Mouse (Mus musculus) kidney, postnatal 0 days (tissue): ENCODE data around the gene 4930522H14Rik. TPM values are rescaled to one million over a fixed set of nuclear protein-coding genes. Genes with fewer than 3 reads are reported as not detected.

Experiments used
- ATAC-seq: fragments of 200-750 bp; cut with Nextera tagmentation; replicated peaks from 2 replicates; pipeline ENCODE4 v1.8.0; 2017; ENCODE audit warnings: low read depth, moderate number of reproducible peaks, moderate TSS enrichment, moderate library complexity; ENCODE audit not compliant: low FRiP score
- DNase-seq: peaks from one replicate; pipeline ENCODE4 v3.0.0-alpha.2; 2016; ENCODE audit warnings: low spot score
- H3K27ac ChIP-seq: fragments of 300-500 bp; sonication (generic); 2 replicates; pipeline ENCODE4 v1.5.1; 2014; ENCODE audit warnings: mild to moderate bottlenecking
- H3K27me3 ChIP-seq: fragments of 300-500 bp; sonication (generic); 2 replicates; pipeline ENCODE4 v1.6.1; 2014; ENCODE audit warnings: low read length, mixed read lengths; ENCODE audit not compliant: insufficient read depth
- H3K36me3 ChIP-seq: fragments of 300-500 bp; sonication (generic); 2 replicates; pipeline ENCODE4 v1.6.1; 2014; ENCODE audit warnings: low read length, mixed read lengths; ENCODE audit not compliant: insufficient read depth
- H3K4me1 ChIP-seq: fragments of 300-500 bp; sonication (generic); replicated peaks from 2 replicates; pipeline ENCODE4 v1.6.1; 2014; ENCODE audit warnings: antibody characterized with exemption, low read length, mixed read lengths; ENCODE audit not compliant: insufficient read depth
- H3K4me2 ChIP-seq: fragments of 300-500 bp; sonication (generic); 2 replicates; pipeline ENCODE4 v1.6.1; 2014; ENCODE audit warnings: mild to moderate bottlenecking, low read length, moderate library complexity, mixed read lengths
- H3K4me3 ChIP-seq: fragments of 300-500 bp; sonication (generic); replicated peaks from 2 replicates; pipeline ENCODE4 v1.5.1; 2014; ENCODE audit warnings: low read depth, low read length
- H3K9ac ChIP-seq: fragments of 300-500 bp; sonication (generic); 2 replicates; pipeline ENCODE4 v1.6.1; 2014; ENCODE audit warnings: low read depth, low read length
- H3K9me3 ChIP-seq: fragments of 300-500 bp; sonication (generic); replicated peaks from 2 replicates; pipeline ENCODE4 v1.6.1; 2016; ENCODE audit warnings: low read length, inconsistent platforms, mixed read lengths
- CTCF ChIP-seq: IDR thresholded peaks from 2 replicates; pipeline ENCODE4 v1.5.1; 2016; ENCODE audit warnings: antibody characterized with exemption, low read depth, mild to moderate bottlenecking, moderate library complexity
- WGBS: fragments of 180-500 bp; shearing (Covaris S2); extraction: QIAGEN DNeasy Blood & Tissue Kit; methylation state at CpG from one replicate; pipeline ENCODE4 v1.1.7; 2014; 5-methylcytosine and 5-hydroxymethylcytosine counted together
- polyA plus RNA-seq: library from polyadenylated mRNA; unstranded; fragments of >200 nt; fragmentation: Nextera tagmentation; extraction: Ambion mirVana; gene quantifications from 2 replicates; pipeline ENCODE4 v1.2.1, GENCODE M21; 2015

Gene 4930522H14Rik
- polyA plus RNA-seq, 1 experiment from 2014 or later, result not detected

DNA sequence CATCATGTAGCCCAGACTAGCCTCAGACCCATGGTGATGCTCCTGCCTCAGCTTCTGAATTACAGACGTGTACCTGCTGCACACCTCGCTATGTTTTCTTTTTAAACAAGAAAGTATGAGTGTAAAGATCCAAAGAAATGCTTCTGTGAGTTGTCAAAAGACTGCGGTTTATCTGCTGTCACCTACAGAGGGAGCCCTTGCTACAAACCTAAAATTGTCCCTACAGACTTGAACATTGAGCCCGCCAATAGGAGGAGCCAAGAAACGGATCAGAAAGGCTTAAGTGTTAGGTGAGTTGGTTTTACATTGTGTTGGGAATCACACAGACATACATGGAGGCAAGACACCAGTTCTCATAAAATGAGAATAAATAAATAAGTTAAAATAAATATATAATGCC is 26.2 kb downstream of the 4930522H14Rik start:
- Histone ChIP-seq H3K4me1 (no peaks in the 10 kb centered on the region), H3K4me2 (no peak overlapping the region), H3K27me3 (no peaks in the 10 kb centered on the region), H3K36me3 (no peaks in the 10 kb centered on the region), H3K9ac (no peak overlapping the region), H3K9me3 (no peaks in the 10 kb centered on the region), H3K4me3 (no peak overlapping the region), H3K27ac (no peak overlapping the region)
- no peak for ATAC-seq
- peak; percentile 85 for TF ChIP-seq CTCF
- peak; percentile 79 for DNase-seq
- 4% methylated on average over 5 of the region's 5 CpGs for WGBS

GRCm38 (mm10) chr4:109498476-109498875 is 32.6 kb downstream of the 4930522H14Rik start:
- DNase-seq, result no peak
- Histone ChIP-seq H3K36me3 (no peaks in the 10 kb centered on the region), H3K4me2 (no peak overlapping the region), H3K9me3 (no peaks in the 10 kb centered on the region), H3K27ac (no peak overlapping the region), H3K9ac (no peak overlapping the region), H3K4me1 (no peaks in the 10 kb centered on the region), H3K4me3 (no peak overlapping the region), H3K27me3 (no peaks in the 10 kb centered on the region)
- no peak for TF ChIP-seq CTCF
- 76% methylated on average over 11 of the region's 11 CpGs for WGBS
- ATAC-seq, result no peak

DNA sequence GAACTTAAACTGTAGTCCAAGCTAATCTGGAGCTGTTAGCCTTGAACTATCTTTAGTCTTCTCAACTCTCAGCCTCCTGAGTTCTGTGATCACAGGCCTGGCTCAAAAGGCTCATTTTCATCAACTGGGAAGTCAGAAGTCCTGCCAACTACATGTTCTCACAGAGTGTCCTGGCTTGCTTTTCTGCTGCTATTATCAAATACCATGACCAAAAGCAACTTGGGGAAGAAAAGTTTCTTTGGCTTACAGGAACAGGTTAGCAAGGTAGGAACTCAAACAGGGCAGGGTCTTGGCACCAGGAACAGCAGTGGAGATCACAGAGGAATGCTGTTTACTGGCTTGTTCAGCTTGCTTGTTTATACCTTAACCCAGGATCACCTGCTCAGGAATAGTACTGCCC is 37.5 kb downstream of the 4930522H14Rik start:
- no peak overlapping the region for H3K4me2 ChIP-seq
- no peak for TF ChIP-seq CTCF
- no peaks in the 10 kb centered on the region for H3K36me3 ChIP-seq
- no peak overlapping the region for H3K4me3 ChIP-seq
- H3K27ac ChIP-seq, result no peak overlapping the region
- ATAC-seq (0 out of 2 replicates have a peak, but pooled peaks have one; percentile 25), DNase-seq (no peak)
- H3K27me3 ChIP-seq, result no peaks in the 10 kb centered on the region
- no peaks in the 10 kb centered on the region for H3K4me1 ChIP-seq
- H3K9me3 ChIP-seq, result no peaks in the 10 kb centered on the region
- H3K9ac ChIP-seq, result no peak overlapping the region

- 68% methylated on average over 1 of the region's 1 CpGs for WGBS
- Histone ChIP-seq H3K27me3 (no peaks in the 10 kb centered on the region), H3K4me2 (no peak overlapping the region), H3K27ac (no peak overlapping the region), H3K9ac (no peak overlapping the region), H3K9me3 (no peaks in the 10 kb centered on the region), H3K4me1 (no peaks in the 10 kb centered on the region), H3K4me3 (no peak overlapping the region), H3K36me3 (no peaks in the 10 kb centered on the region)
- TF ChIP-seq CTCF, result no peak
- ATAC-seq (no peak), DNase-seq (no peak)
Observed at GRCm38 (mm10) chr4:109488812-109489211, 42.3 kb downstream of the 4930522H14Rik start.

DNA sequence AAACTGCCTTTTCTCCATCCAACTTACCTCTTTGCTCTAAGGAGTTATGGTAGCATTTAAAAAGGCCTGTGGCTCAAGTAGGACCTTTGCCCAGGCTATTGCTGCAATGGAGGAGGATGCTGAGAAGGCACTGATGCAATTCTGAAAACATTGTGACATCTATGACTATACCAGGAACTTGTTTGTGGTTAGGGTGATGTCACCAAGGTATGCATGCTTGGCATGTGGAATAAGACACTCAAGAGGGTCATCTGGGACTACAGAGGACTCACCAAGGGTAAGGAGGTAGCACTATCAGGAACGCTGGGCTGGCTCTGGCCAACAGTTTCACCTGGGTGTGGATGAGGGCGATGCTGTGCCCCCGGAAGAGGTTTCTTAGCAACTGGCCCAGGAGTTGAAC is 46.5 kb downstream of the 4930522H14Rik start, which contains the start of gene Rnf11:
Rnf11 (minus strand) TSS at position 108 of the 400 bp plus-strand sequence.
- no peaks in the 10 kb centered on the region for H3K27me3 ChIP-seq
- H3K4me2 ChIP-seq, result no peak within 1 kb of the TSS
- WGBS, result 88% methylated on average over 3 of the region's 3 CpGs
- TF ChIP-seq CTCF, result no peak
- H3K27ac ChIP-seq, result no peak within 1 kb of the TSS
- no peaks in the 10 kb centered on the region for H3K36me3 ChIP-seq
- H3K4me1 ChIP-seq, result no peaks in the 10 kb centered on the region
- H3K9ac ChIP-seq, result no peak within 1 kb of the TSS
- H3K9me3 ChIP-seq, result no peaks in the 10 kb centered on the region
- H3K4me3 ChIP-seq, result no peak within 1 kb of the TSS
- ATAC-seq (no peak), DNase-seq (no peak)

DNA sequence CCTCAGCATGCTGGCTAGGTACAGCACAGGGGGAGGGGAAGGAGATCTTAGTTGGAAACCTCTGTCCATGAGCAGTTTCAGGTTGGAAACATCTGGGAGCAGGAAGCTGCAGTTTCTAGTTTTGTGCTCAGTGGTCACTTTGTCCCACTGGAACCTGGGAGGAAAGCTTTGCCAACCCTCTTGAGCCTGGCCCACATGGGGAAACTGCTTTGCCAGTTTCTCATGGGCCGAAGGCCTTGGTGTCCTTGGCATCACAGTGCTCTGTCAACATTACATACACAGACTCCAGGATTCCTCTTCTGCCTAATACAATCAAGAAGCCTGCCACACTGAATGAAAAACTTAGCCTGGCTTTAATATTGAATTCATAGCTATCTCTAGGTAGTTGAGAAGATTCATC is 48.4 kb downstream of the 4930522H14Rik start:
- no peak overlapping the region for H3K4me3 ChIP-seq
- no peaks in the 10 kb centered on the region for H3K27me3 ChIP-seq
- H3K27ac ChIP-seq, result no peak overlapping the region
- WGBS, result 92% methylated on average over 1 of the region's 1 CpGs
- DNase-seq (no peak), ATAC-seq (no peak)
- no peak overlapping the region for H3K9ac ChIP-seq
- no peak for TF ChIP-seq CTCF
- H3K4me1 ChIP-seq, result no peaks in the 10 kb centered on the region
- no peaks in the 10 kb centered on the region for H3K9me3 ChIP-seq
- no peaks in the 10 kb centered on the region for H3K36me3 ChIP-seq
- no peak overlapping the region for H3K4me2 ChIP-seq

GRCm38 (mm10) chr4:109481424-109481823 is 49.7 kb downstream of the 4930522H14Rik start:
- no peak for ATAC-seq
- WGBS, result 90% methylated on average over 2 of the region's 2 CpGs
- H3K4me2 ChIP-seq, result no peak overlapping the region
- no peaks in the 10 kb centered on the region for H3K4me1 ChIP-seq
- H3K9me3 ChIP-seq, result no peaks in the 10 kb centered on the region
- no peak overlapping the region for H3K9ac ChIP-seq
- no peak overlapping the region for H3K4me3 ChIP-seq
- H3K36me3 ChIP-seq, result no peaks in the 10 kb centered on the region
- no peak for DNase-seq
- H3K27ac ChIP-seq, result no peak overlapping the region
- no peaks in the 10 kb centered on the region for H3K27me3 ChIP-seq
- no peak for TF ChIP-seq CTCF
